Mouse (Mus musculus): ENCODE data around the gene Ryr2. TPM values are rescaled to one million over a fixed set of nuclear protein-coding genes. Genes with fewer than 3 reads are reported as not detected.
"Not testable (repeated sequence)": the region's sequence is repeated elsewhere in the genome, so short reads cannot be mapped to it uniquely, and the experiment has no call there.

Gene Ryr2
- polyA plus RNA-seq, 1 experiment from 2014 or later: 0.25 TPM

- no peak overlapping the region for H3K27ac ChIP-seq (ENCODE audit: low read depth, low read length)
- WGBS: 100% methylated on average over 1 of the region's 1 CpGs
- ATAC-seq (ENCODE audit: low FRiP score): no peak
- H3K9ac ChIP-seq (ENCODE audit: low read length): no peak overlapping the region
- no peak overlapping the region for H3K4me2 ChIP-seq
- DNase-seq (ENCODE audit: low spot score, missing footprints): no peak
- H3K36me3 ChIP-seq (ENCODE audit: control insufficient read depth, insufficient read depth, low read length): no peaks in the 10 kb centered on the region
- H3K4me1 ChIP-seq (ENCODE audit: control insufficient read depth, insufficient read depth, low read length): no peaks in the 10 kb centered on the region
- no peaks in the 10 kb centered on the region for H3K9me3 ChIP-seq (ENCODE audit: control insufficient read depth, low read length)
- H3K27me3 ChIP-seq (ENCODE audit: control insufficient read depth, insufficient read depth, low read length): no peaks in the 10 kb centered on the region
- H3K4me3 ChIP-seq (ENCODE audit: low read depth, low read length): no peak overlapping the region
Observed at GRCm38 (mm10) chr13:11843889-11844288, 262.9 kb downstream of the Ryr2 start.

GRCm38 (mm10) chr13:11837870-11838269, 268.9 kb downstream of the Ryr2 start:
- WGBS: 95% methylated on average over 3 of the region's 3 CpGs
- Histone ChIP-seq H3K4me3 (ENCODE audit: low read depth, low read length) (no peak overlapping the region), H3K4me2 (no peak overlapping the region), H3K27ac (ENCODE audit: low read depth, low read length) (no peak overlapping the region), H3K9me3 (ENCODE audit: control insufficient read depth, low read length) (no peaks in the 10 kb centered on the region), H3K36me3 (ENCODE audit: control insufficient read depth, insufficient read depth, low read length) (no peaks in the 10 kb centered on the region), H3K4me1 (ENCODE audit: control insufficient read depth, insufficient read depth, low read length) (no peaks in the 10 kb centered on the region), H3K9ac (ENCODE audit: low read length) (no peak overlapping the region), H3K27me3 (ENCODE audit: control insufficient read depth, insufficient read depth, low read length) (no peaks in the 10 kb centered on the region)
- ATAC-seq (ENCODE audit: low FRiP score): no peak
- no peak for DNase-seq (ENCODE audit: low spot score, missing footprints)

- WGBS: 83% methylated on average over 4 of the region's 4 CpGs
- Histone ChIP-seq H3K4me1 (ENCODE audit: control insufficient read depth, insufficient read depth, low read length) (no peaks in the 10 kb centered on the region), H3K27me3 (ENCODE audit: control insufficient read depth, insufficient read depth, low read length) (no peaks in the 10 kb centered on the region), H3K4me2 (no peak overlapping the region), H3K9ac (ENCODE audit: low read length) (no peak overlapping the region), H3K36me3 (ENCODE audit: control insufficient read depth, insufficient read depth, low read length) (no peaks in the 10 kb centered on the region), H3K27ac (ENCODE audit: low read depth, low read length) (no peak overlapping the region), H3K4me3 (ENCODE audit: low read depth, low read length) (no peak overlapping the region), H3K9me3 (ENCODE audit: control insufficient read depth, low read length) (no peaks in the 10 kb centered on the region)
- DNase-seq (ENCODE audit: low spot score, missing footprints): no peak
- ATAC-seq (ENCODE audit: low FRiP score): no peak
Observed at GRCm38 (mm10) chr13:11837152-11837551, 269.6 kb downstream of the Ryr2 start.

GRCm38 (mm10) chr13:11836304-11837078, 270.3 kb downstream of the Ryr2 start:
- no peak overlapping the region for H3K9ac ChIP-seq (ENCODE audit: low read length)
- no peak overlapping the region for H3K4me3 ChIP-seq (ENCODE audit: low read depth, low read length)
- no peak for ATAC-seq (ENCODE audit: low FRiP score)
- no peak overlapping the region for H3K27ac ChIP-seq (ENCODE audit: low read depth, low read length)
- H3K27me3 ChIP-seq (ENCODE audit: control insufficient read depth, insufficient read depth, low read length): no peaks in the 10 kb centered on the region
- WGBS: 59% methylated on average over 6 of the region's 6 CpGs
- H3K36me3 ChIP-seq (ENCODE audit: control insufficient read depth, insufficient read depth, low read length): no peaks in the 10 kb centered on the region
- H3K4me2 ChIP-seq: no peak overlapping the region
- no peaks in the 10 kb centered on the region for H3K9me3 ChIP-seq (ENCODE audit: control insufficient read depth, low read length)
- DNase-seq (ENCODE audit: low spot score, missing footprints): no peak
- no peaks in the 10 kb centered on the region for H3K4me1 ChIP-seq (ENCODE audit: control insufficient read depth, insufficient read depth, low read length)

- no peaks in the 10 kb centered on the region for H3K9me3 ChIP-seq (ENCODE audit: control insufficient read depth, low read length)
- 79% methylated on average over 4 of the region's 4 CpGs for WGBS
- ATAC-seq (ENCODE audit: low FRiP score) (no peak), DNase-seq (ENCODE audit: low spot score, missing footprints) (no peak)
- H3K27me3 ChIP-seq (ENCODE audit: control insufficient read depth, insufficient read depth, low read length): no peaks in the 10 kb centered on the region
- H3K36me3 ChIP-seq (ENCODE audit: control insufficient read depth, insufficient read depth, low read length): no peaks in the 10 kb centered on the region
- H3K4me1 ChIP-seq (ENCODE audit: control insufficient read depth, insufficient read depth, low read length): no peaks in the 10 kb centered on the region
- H3K9ac ChIP-seq (ENCODE audit: low read length): no peak overlapping the region
- no peak overlapping the region for H3K4me3 ChIP-seq (ENCODE audit: low read depth, low read length)
- H3K27ac ChIP-seq (ENCODE audit: low read depth, low read length): no peak overlapping the region
- no peak overlapping the region for H3K4me2 ChIP-seq
Observed at GRCm38 (mm10) chr13:11831210-11831609, 275.5 kb downstream of the Ryr2 start.

GRCm38 (mm10) chr13:11825563-11826226, 281.1 kb downstream of the Ryr2 start:
- DNase-seq (ENCODE audit: low spot score, missing footprints) (no peak), ATAC-seq (ENCODE audit: low FRiP score) (no peak)
- H3K4me2 ChIP-seq: no peak overlapping the region
- H3K9me3 ChIP-seq (ENCODE audit: control insufficient read depth, low read length): no peaks in the 10 kb centered on the region
- H3K4me3 ChIP-seq (ENCODE audit: low read depth, low read length): no peak overlapping the region
- no peak overlapping the region for H3K27ac ChIP-seq (ENCODE audit: low read depth, low read length)
- 92% methylated on average over 2 of the region's 2 CpGs for WGBS
- no peak overlapping the region for H3K9ac ChIP-seq (ENCODE audit: low read length)
- H3K27me3 ChIP-seq (ENCODE audit: control insufficient read depth, insufficient read depth, low read length): no peaks in the 10 kb centered on the region
- H3K36me3 ChIP-seq (ENCODE audit: control insufficient read depth, insufficient read depth, low read length): no peaks in the 10 kb centered on the region
- H3K4me1 ChIP-seq (ENCODE audit: control insufficient read depth, insufficient read depth, low read length): no peaks in the 10 kb centered on the region

GRCm38 (mm10) chr13:11818723-11819122, 288.0 kb downstream of the Ryr2 start:
- Histone ChIP-seq H3K27ac (ENCODE audit: low read depth, low read length) (no peak overlapping the region), H3K9ac (ENCODE audit: low read length) (no peak overlapping the region), H3K36me3 (ENCODE audit: control insufficient read depth, insufficient read depth, low read length) (no peaks in the 10 kb centered on the region), H3K9me3 (ENCODE audit: control insufficient read depth, low read length) (no peaks in the 10 kb centered on the region), H3K4me1 (ENCODE audit: control insufficient read depth, insufficient read depth, low read length) (no peaks in the 10 kb centered on the region), H3K4me2 (no peak overlapping the region), H3K27me3 (ENCODE audit: control insufficient read depth, insufficient read depth, low read length) (no peaks in the 10 kb centered on the region), H3K4me3 (ENCODE audit: low read depth, low read length) (no peak overlapping the region)
- ATAC-seq (ENCODE audit: low FRiP score): no peak
- DNase-seq (ENCODE audit: low spot score, missing footprints): no peak
- 75% methylated on average over 3 of the region's 3 CpGs for WGBS

GRCm38 (mm10) chr13:11809365-11809764, 297.4 kb downstream of the Ryr2 start:
- H3K36me3 ChIP-seq (ENCODE audit: control insufficient read depth, insufficient read depth, low read length); H3K27ac ChIP-seq (ENCODE audit: low read depth, low read length); H3K4me2 ChIP-seq; H3K27me3 ChIP-seq (ENCODE audit: control insufficient read depth, insufficient read depth, low read length); H3K9ac ChIP-seq (ENCODE audit: low read length); DNase-seq (ENCODE audit: low spot score, missing footprints); H3K4me3 ChIP-seq (ENCODE audit: low read depth, low read length); H3K9me3 ChIP-seq (ENCODE audit: control insufficient read depth, low read length); ATAC-seq (ENCODE audit: low FRiP score); H3K4me1 ChIP-seq (ENCODE audit: control insufficient read depth, insufficient read depth, low read length): not testable (repeated sequence)
- 92% methylated on average over 1 of the region's 1 CpGs for WGBS

- WGBS: 94% methylated on average over 3 of the region's 3 CpGs
- Histone ChIP-seq H3K4me2 (no peak overlapping the region), H3K27me3 (ENCODE audit: control insufficient read depth, insufficient read depth, low read length) (no peaks in the 10 kb centered on the region), H3K36me3 (ENCODE audit: control insufficient read depth, insufficient read depth, low read length) (no peaks in the 10 kb centered on the region), H3K4me1 (ENCODE audit: control insufficient read depth, insufficient read depth, low read length) (no peaks in the 10 kb centered on the region), H3K9ac (ENCODE audit: low read length) (no peak overlapping the region), H3K27ac (ENCODE audit: low read depth, low read length) (no peak overlapping the region), H3K9me3 (ENCODE audit: control insufficient read depth, low read length) (no peaks in the 10 kb centered on the region), H3K4me3 (ENCODE audit: low read depth, low read length) (no peak overlapping the region)
- no peak for DNase-seq (ENCODE audit: low spot score, missing footprints)
- ATAC-seq (ENCODE audit: low FRiP score): no peak
Observed at GRCm38 (mm10) chr13:11792536-11792935, 314.2 kb downstream of the Ryr2 start.
